Mouse (Mus musculus) bone marrow, adult 2 months (tissue): ENCODE measurements around the gene Clasrp.

ENCODE experiments used
- CTCF ChIP-seq: fragments of 200-500 bp; IDR thresholded peaks from 2 replicates; pipeline ENCODE4 v1.5.1; 2011; ENCODE audit warnings: low read length, control low read depth; ENCODE audit not compliant: control insufficient read depth, insufficient read depth
- POLR2A ChIP-seq: fragments of 200-500 bp; IDR thresholded peaks from 2 replicates; pipeline ENCODE4 v1.6.1; 2011; ENCODE audit warnings: low read depth, mild to moderate bottlenecking, control low read depth, low read length, borderline replicate concordance; ENCODE audit not compliant: control insufficient read depth

DNA sequence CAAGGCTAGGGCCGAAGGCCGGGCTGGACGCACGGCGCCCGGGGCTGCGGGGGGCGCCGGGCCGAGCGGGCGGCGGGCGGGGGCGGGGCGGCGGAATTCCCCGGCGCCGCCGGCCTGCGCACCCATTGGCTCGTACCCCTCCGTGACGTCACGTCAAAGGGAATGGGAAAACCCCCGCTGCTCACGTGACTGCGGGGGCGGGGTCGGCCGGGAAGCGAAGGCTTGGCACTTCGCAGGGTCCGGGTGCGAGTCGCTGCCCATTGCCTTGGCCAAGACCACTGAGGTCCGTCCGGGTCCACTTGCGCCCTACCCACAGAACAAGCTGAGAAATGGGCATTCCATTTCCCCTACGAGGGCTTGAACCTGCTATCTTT lies 25.1 kb upstream of the Clasrp start, which contains the start of gene Relb:
- TF ChIP-seq CTCF (no peak), POLR2A (no peak; the same call in 1 of the 2 replicates)
